Mouse (Mus musculus): ENCODE measurements around the gene Aspscr1.
"Not testable (repeated sequence)": the region's sequence is repeated elsewhere in the genome, so short reads cannot be mapped to it uniquely, and the experiment has no call there.

The Aspscr1 gene

GRCm38 (mm10) chr11:120641255-120641654 is 31.5 kb upstream of the Aspscr1 start:
- DNase-seq (ENCODE audit: extremely low read depth, low read depth, low spot score): no peak

DNA sequence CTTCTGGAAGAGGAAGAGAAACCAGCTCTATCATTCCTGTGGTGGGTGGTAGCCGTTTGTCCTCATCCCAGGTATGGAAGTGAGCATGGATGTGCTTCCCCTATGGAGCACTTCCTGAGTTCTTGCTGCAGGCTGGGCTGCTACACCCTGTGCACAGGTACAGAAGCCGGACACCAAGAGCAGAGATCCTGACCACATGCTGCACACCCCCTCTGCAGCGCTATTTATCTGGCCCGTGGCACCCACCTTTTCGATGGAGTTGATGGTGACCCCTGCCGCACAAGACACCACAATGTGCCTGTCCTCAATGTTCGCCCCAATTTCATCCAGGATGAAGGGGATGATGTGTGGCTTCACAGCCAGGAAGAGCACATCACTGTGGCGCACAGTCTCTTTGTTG is 30.9 kb upstream of the Aspscr1 start:
- DNase-seq (ENCODE audit: extremely low read depth, low read depth, low spot score): no peak

DNA sequence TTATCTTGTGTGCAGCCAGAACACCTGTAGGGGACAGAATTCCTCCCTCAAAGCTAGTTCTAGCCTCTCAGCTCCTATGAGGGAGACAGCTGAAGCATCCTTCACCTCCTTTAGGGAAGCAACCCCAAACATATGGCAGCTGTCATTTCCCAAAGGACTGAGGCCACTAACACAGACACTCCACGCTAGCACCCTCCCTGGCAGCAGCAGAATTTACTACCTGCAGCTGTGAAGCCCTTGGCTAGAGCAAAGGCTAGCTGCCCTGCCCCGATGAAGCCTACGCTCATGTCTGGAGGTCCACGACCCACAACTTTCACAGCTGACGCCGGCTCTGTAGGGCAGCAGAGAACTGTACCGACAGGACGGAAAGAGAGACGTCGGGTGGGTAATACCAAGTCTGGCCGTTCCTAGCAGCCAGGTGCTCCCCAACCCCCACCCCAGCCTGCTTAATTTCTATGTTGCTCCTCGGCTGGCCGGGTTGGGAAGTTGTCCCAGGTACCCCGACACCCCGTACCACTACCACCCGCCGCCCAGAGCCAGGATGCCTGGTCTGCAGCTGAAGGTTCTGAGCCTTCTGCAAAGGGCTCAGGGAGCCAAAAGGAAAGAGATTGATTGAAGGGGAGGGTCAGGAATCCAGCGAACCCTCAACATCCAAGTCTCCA is 29.7 kb upstream of the Aspscr1 start:
- DNase-seq (ENCODE audit: extremely low read depth, low read depth, low spot score): no peak

DNA sequence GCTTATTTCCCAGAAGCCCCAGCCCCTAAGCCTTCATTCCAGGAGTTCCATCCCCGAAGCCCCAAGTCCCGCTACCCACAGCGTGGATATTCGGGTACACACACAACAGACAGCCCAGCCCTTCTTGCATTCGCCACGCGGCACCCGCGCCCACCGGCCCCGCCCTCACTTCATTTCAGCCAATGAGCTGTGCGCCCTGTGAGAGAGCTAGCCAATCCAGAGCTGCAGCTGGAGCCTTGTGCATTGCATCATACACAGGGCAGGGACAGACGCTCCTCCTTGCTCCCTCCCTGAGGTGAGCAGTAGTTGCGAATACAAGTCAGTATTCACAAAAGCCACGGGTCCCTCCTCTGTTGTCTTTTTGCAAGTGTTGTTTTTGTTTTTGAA is 29.2 kb upstream of the Aspscr1 start, which contains the start of gene Pycr1:
Pycr1 (minus strand) TSS at position 169 of the 387 bp plus-strand sequence.
- DNase-seq (ENCODE audit: extremely low read depth, low read depth, low spot score): no peak

DNA sequence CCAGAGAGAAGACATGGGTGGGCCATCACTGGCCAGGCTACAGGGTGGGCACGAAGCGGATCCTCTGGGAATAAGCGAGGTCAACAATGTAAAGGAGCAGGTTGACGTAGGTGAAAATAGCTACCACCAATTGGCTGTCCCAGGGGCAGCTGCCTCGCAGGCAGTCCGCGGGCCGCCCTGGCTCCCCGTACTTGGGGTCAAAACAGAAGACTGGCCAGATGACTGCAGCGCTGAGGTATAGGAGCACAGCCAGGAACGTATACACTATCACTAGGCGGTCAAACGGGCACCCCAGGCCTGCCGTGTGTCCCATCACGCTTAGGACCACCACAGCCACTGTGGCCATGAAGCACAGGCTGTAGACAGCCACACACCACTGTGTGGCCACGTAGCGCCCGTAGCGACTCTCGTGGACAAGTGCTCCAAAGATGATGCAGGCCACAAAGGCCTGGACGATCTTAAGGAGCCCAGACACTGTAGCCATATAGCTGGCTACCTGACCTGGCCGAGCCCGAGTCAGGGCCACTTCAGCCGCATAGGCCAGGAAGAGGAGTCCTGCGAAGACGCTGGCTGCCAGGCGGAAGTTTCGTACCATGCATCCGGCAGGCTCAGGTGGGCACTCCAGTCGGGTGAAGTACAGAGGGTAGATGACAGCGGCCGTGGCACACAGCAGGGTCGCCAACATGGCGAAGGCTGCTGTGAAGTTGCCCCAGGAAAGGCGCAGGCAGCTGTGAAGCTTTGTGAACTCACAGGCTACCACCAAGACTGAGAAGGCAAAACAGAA is 25.5 kb upstream of the Aspscr1 start:
- no peak for DNase-seq (ENCODE audit: extremely low read depth, low read depth, low spot score)

- DNase-seq (ENCODE audit: extremely low read depth, low read depth, low spot score): no peak
Measured at GRCm38 (mm10) chr11:120648001-120648476, 24.7 kb upstream of the Aspscr1 start, which contains the start of gene Myadml2. Gene Myadml2 (minus strand): TSS chr11:120648158.

DNA sequence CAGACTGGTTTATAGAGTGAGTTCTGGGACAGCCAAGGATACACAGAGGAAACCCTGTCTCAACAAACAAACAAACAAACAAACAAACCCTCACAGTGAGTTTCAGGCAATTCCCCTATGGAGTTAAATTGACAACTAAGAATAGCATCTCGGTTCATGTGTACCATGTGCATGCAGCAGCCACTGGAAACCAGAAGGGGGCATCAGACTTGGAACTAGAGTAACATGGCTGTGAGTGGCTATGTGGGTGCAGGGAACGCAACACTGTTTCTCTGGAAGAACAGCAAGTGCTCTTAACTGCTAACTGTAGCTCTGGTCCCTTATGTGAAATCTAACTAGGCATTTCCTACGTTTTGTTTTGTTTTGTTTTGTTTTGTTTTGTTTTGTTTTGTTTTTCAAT is 20.9 kb upstream of the Aspscr1 start:
- DNase-seq (ENCODE audit: extremely low read depth, low read depth, low spot score): no peak

DNA sequence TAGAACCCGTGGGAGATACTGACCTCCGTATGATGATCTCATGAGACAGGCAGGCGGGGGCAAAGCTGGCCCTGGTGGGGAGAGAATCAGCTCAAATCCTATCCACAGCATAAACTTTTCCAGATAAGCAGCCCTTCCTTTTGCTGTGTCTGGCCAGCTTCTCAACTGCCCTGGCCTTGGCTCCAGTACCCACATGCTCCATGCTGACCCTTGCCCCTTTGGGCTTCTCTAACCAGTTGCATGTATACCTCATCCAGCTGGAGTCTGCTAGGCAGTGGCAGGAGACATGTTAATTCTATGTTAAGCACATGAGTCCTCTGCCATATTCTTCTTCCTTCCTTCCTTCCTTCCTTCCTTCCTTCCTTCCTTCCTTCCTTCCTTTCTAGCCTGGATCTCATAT is 18.0 kb upstream of the Aspscr1 start:
- no peak for DNase-seq (ENCODE audit: extremely low read depth, low read depth, low spot score)

DNA sequence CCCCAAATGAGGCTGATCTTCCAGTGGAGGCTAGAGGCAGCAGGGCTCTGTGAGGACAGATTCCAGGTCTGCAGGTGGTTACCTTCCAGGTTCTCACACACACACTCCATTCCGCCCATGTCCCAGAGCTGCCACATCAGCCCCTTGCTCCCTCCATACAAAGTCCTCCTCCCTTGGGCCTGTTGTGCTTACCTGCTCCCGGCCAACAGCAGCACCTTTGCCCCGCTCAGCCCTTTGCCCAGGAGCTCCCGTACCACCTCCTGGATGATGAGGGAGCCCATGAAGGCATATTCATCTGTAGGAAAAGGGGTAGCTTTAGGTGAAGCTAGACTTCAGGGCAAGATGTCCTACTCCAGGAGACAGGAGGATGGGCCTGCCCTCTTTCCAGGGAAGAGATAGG is 15.5 kb upstream of the Aspscr1 start:
- DNase-seq (ENCODE audit: extremely low read depth, low read depth, low spot score): no peak

DNA sequence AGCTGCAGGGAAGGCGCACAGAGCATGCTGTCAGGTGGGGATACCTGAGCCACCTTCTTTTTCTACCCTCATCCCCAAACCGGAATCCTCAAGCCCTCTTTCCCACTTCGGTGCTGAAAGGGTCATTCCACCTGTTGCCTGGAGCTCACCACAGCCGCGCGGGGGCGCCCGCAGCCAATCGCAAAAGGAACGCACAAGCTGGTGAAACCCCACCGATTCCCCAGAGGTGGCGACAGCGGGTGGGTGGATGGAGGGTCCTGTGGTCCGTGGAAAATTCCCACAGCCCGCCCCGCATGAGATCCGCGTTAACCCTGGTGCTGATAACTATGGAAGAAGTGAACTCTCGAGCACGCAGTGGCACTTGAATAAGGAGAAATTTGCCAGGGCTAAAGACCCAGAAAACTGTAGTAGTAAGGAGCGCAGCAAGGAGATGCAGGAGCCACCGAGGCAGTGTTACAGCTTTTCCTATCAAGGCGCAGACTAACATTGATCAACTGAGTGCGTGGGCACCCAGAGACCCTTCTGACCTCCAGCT is 13.8 kb upstream of the Aspscr1 start:
- no peak for DNase-seq (ENCODE audit: extremely low read depth, low read depth, low spot score)

GRCm38 (mm10) chr11:120659509-120660300 is 13.1 kb upstream of the Aspscr1 start:
- no peak for DNase-seq (ENCODE audit: extremely low read depth, low read depth, low spot score)

DNA sequence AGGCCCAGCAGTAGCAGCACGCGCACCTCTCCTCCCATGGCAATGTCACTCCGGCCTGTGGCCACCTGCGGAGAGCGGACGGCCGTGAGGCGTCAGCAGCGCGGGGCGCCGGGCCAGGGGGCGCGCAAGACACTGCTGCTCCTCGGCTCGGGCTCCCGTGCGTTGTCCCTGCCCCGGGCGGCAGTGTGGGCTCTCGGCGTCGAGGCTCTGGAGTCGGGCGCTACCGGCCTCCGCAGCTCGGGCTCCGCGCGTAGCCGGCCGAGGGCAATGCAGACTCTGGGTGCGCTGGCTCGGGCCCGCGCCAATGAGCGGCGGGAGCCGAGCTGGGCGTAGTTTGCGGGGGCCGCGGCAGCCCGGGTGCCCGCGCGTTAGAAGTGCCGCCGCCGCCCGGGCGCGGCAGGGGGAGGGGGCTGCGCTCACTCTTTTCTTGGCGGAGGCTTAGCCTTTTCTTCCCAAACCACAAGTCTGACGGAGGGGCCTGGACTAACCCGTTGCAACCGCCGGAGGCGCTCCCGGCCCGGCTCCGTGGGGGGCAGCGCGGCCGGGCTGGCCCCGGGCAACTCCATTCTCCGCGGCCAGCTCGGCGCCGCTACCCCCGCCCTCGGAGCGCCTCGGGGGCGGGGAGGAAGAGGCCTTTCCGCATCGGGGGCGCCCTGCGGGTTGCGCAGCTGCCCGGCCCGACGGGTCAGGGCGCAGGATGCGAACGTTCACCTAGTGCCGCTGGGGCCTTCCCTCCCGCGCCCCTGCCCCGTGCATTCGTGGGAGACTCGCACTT is 12.3 kb upstream of the Aspscr1 start:
- DNase-seq (ENCODE audit: extremely low read depth, low read depth, low spot score): no peak

DNA sequence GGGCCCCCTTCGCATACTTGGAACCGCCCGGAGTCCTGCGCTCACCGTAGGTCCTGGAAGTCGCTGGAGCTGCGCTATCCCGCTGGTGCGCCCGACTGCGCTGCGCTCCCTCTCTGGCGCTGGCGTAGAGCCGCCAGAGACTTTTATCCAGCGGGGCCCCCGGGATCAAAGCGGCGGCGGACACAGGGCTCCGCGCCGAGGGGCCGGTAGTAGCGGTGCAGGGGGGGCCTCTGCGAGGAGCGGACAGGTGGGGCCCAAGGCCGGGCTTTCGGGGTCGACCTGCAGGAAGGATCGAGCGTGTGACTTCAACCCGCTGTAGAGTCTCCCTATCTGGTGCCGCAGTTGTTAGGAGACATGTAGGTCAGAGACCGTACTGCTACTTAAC is 11.7 kb upstream of the Aspscr1 start, which contains the start of gene Notum:
Notum (minus strand) TSS at position 100 of the 385 bp plus-strand sequence.
- DNase-seq (ENCODE audit: extremely low read depth, low read depth, low spot score): no peak

GRCm38 (mm10) chr11:120662759-120663158 is 10.0 kb upstream of the Aspscr1 start:
- DNase-seq (ENCODE audit: extremely low read depth, low read depth, low spot score): no peak

GRCm38 (mm10) chr11:120663714-120664113 is 9.1 kb upstream of the Aspscr1 start:
- DNase-seq (ENCODE audit: extremely low read depth, low read depth, low spot score): no peak

GRCm38 (mm10) chr11:120665406-120665805 is 7.4 kb upstream of the Aspscr1 start:
- no peak for DNase-seq (ENCODE audit: extremely low read depth, low read depth, low spot score)

GRCm38 (mm10) chr11:120666617-120667016 is 6.2 kb upstream of the Aspscr1 start:
- no peak for DNase-seq (ENCODE audit: extremely low read depth, low read depth, low spot score)

- no peak for DNase-seq (ENCODE audit: extremely low read depth, low read depth, low spot score)
Measured at GRCm38 (mm10) chr11:120673594-120674122, 885 bp downstream of the Aspscr1 start.

DNA sequence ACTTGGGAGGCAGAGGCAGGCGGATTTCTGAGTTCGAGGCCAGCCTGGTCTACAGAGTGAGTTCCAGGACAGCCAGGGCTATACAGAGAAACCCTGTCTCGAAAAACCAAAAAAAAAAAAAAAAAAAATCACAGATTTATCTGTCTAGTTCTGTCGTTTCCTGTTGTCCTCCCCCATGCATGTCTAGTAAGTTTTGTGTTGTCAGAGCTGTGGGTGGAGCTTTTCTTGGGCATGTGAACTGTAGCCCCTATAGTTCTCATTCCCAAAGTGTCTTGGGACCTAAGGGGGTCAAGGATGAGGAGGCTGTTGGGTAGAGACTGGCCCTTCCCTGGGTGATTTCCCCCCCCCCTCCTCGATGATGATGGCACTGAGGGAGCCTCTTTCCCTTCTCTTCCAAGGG is 3.1 kb downstream of the Aspscr1 start:
- not testable (repeated sequence) for DNase-seq (ENCODE audit: extremely low read depth, low read depth, low spot score)

GRCm38 (mm10) chr11:120676951-120677350 is 4.2 kb downstream of the Aspscr1 start:
- no peak for DNase-seq (ENCODE audit: extremely low read depth, low read depth, low spot score)
